Mouse (Mus musculus) lung, adult 2 months (tissue): ENCODE data around the gene 5830411N06Rik.

Experiments
- CTCF ChIP-seq: fragments of 200-500 bp; IDR thresholded peaks from 2 replicates; pipeline ENCODE4 v1.5.1; 2011; ENCODE audit warnings: mild to moderate bottlenecking, low read length, control low read depth; ENCODE audit not compliant: insufficient read depth
- POLR2A ChIP-seq: fragments of 200-500 bp; IDR thresholded peaks from 2 replicates; pipeline ENCODE4 v1.6.1; 2011; ENCODE audit warnings: low read depth, mild to moderate bottlenecking, control low read depth, low read length, borderline replicate concordance; ENCODE audit errors: extremely low read depth

- TF ChIP-seq CTCF (no peak), POLR2A (no peak)
These were observed 82.8 kb downstream of the 5830411N06Rik start for GRCm38 (mm10) chr7:140329766-140330304.
